7 mouse cellular contexts compared by ENCODE assay signal in the genomic region with DNA sequence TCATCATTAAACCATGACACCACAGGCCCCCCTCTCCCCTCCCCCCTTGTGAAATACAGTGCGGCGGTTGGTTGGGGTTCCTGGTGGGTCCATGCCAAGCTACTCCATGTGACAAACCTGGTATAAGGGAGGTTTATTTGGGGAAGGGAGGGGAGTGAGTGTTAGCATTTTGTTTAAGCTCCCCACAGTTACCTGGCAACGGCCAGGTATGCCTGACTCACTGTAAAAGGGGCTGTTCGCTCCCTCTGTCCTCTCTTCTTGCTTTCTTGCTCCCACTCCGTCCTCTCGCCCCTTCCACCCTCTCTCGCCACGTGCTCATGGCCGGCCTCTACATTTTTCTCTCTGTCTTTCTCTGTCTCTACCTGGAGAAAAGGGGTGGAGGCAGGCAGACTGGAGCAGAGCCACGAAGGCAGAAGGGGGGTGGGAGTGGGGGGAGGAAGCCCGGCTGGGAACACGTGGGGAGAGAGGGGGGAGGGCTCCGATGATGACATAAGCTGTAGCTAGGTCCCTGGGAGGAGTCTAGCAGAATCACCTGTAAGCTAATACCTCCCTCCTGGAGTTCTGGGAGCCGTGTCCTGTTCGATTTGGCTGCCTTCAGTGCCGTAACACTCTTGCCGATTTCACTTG.
A peak's percentile ranks its signal among the peaks of the same experiment; 100 is the strongest.
DNase-seq lines count a peak whose midpoint lies in the region; ATAC-seq and TF ChIP-seq lines count a peak whose summit lies in the region.

No protein-coding gene starts in this region.

- peak overlapping the region; percentile 26 for H3K4me3 ChIP-seq in kidney, embryonic 16.5 days (ENCODE audit: low read length)
- H3K4me3 ChIP-seq in midbrain, embryonic 10.5 days: peak overlapping the region; percentile 38
- H3K4me3 ChIP-seq in thymus, adult 2 months (ENCODE audit: control insufficient read depth, insufficient read depth, low read length): no peak overlapping the region

- 21% methylated on average over 17 of the region's 17 CpGs for WGBS in kidney, embryonic 16.5 days
- 22% methylated on average over 17 of the region's 17 CpGs for WGBS in midbrain, embryonic 10.5 days
- 87% methylated on average over 17 of the region's 17 CpGs for WGBS in thymus, adult 2 months

- H3K36me3 ChIP-seq in kidney, embryonic 16.5 days (ENCODE audit: insufficient read depth, low read length): no peaks in the 10 kb centered on the region
- H3K36me3 ChIP-seq in midbrain, embryonic 10.5 days: no peaks in the 10 kb centered on the region
- no peaks in the 10 kb centered on the region for H3K36me3 ChIP-seq in thymus, adult 2 months (ENCODE audit: control insufficient read depth, insufficient read depth, low read length)

- DNase-seq in brain, embryonic 18.5 days (ENCODE audit: low read depth, low spot score): peak; percentile 18
- peak; percentile 33 for DNase-seq in fat pad, adult 2 months (ENCODE audit: extremely low read depth, low read depth, low spot score)
- DNase-seq in midbrain, embryonic 10.5 days (ENCODE audit: low spot score): no peak
- DNase-seq in thymus, adult 2 months: no peak
- DNase-seq in adrenal gland, adult 2 months: no peak
- no peak for DNase-seq in left cerebral cortex, postnatal 10 days (ENCODE audit: extremely low spot score in 1 of 2, low spot score in 2 of 2)

- H3K9ac ChIP-seq in kidney, embryonic 16.5 days (replicated peaks; ENCODE audit: low read length): 0 out of 2 replicates have a peak overlapping the region, but pooled peaks have one; percentile 43

- peak overlapping the region; percentile 51 for H3K4me2 ChIP-seq in kidney, embryonic 16.5 days (replicated peaks; ENCODE audit: low read depth, low read length)

- no peak overlapping the region for H3K27ac ChIP-seq in kidney, embryonic 16.5 days (ENCODE audit: low read length)
- peak overlapping the region; percentile 13; the same call in 1 of the 2 replicates for H3K27ac ChIP-seq in midbrain, embryonic 10.5 days (replicated peaks)
- no peak overlapping the region for H3K27ac ChIP-seq in thymus, adult 2 months (ENCODE audit: control insufficient read depth, insufficient read depth, low read length)

- no peak for TF ChIP-seq CTCF in thymus, adult 2 months (IDR thresholded peaks at IDR 0.05; ENCODE audit: borderline replicate concordance, control insufficient read depth, extremely low read depth, insufficient read depth, low read length, poor library complexity)

- no peaks in the 10 kb centered on the region for H3K9me3 ChIP-seq in kidney, embryonic 16.5 days (ENCODE audit: low read length)
- H3K9me3 ChIP-seq in midbrain, embryonic 10.5 days (replicated peaks): no peaks in the 10 kb centered on the region

- intact Hi-C loops in left cerebral cortex, postnatal 10 days (cut with DNase I): loop anchor here (10.0 kb wide), 1 partner anchor 337 kb away; no protein-coding TSS in a partner anchor

- ATAC-seq in kidney, embryonic 16.5 days (ENCODE audit: low FRiP score, low TSS enrichment): 0 out of 2 replicates have a peak, but pooled peaks have one; percentile 46

- TF ChIP-seq POLR2A in thymus, adult 2 months (IDR thresholded peaks at IDR 0.05; ENCODE audit: control insufficient read depth, extremely low read depth, insufficient read depth, low read length, poor library complexity): no peak

- peaks cover 10% of the 10 kb centered on the region for H3K4me1 ChIP-seq in kidney, embryonic 16.5 days (ENCODE audit: insufficient read depth, low read length)
- H3K4me1 ChIP-seq in midbrain, embryonic 10.5 days: peaks cover 12% of the 10 kb centered on the region
- no peaks in the 10 kb centered on the region for H3K4me1 ChIP-seq in thymus, adult 2 months (replicated peaks; ENCODE audit: control insufficient read depth, insufficient read depth, low read length)

- H3K27me3 ChIP-seq in kidney, embryonic 16.5 days (ENCODE audit: insufficient read depth, low read length): 0 out of 2 replicates have a peak, but pooled peaks cover 4% of the 10 kb centered on the region
- peaks cover 29% of the 10 kb centered on the region for H3K27me3 ChIP-seq in midbrain, embryonic 10.5 days (ENCODE audit: low read depth, poor library complexity, severe bottlenecking)
- H3K27me3 ChIP-seq in thymus, adult 2 months (ENCODE audit: control insufficient read depth, insufficient read depth, low read length): no peaks in the 10 kb centered on the region

Comparison
In these comparisons a context has a peak if more than half of its experiments do, and no peak if none do; other contexts are left out.
1. DNase-seq: peak in brain, embryonic 18.5 days (single experiment) and fat pad, adult 2 months (single experiment); none in midbrain, embryonic 10.5 days (single experiment), thymus, adult 2 months (single experiment), adrenal gland, adult 2 months (single experiment) and left cerebral cortex, postnatal 10 days (0 of 2).